Mouse (Mus musculus) heart, postnatal 0 days (tissue): Measurements from ENCODE around the gene Mrtfb.

Source experiments
- CTCF ChIP-seq: IDR thresholded peaks from 2 replicates; pipeline ENCODE4 v1.5.1; 2016; ENCODE audit warnings: antibody characterized with exemption, control low read depth, low read depth
- EP300 ChIP-seq: IDR thresholded peaks from 2 replicates; pipeline ENCODE4 v1.6.1; 2016; ENCODE audit warnings: antibody characterized with exemption, low read depth

DNA sequence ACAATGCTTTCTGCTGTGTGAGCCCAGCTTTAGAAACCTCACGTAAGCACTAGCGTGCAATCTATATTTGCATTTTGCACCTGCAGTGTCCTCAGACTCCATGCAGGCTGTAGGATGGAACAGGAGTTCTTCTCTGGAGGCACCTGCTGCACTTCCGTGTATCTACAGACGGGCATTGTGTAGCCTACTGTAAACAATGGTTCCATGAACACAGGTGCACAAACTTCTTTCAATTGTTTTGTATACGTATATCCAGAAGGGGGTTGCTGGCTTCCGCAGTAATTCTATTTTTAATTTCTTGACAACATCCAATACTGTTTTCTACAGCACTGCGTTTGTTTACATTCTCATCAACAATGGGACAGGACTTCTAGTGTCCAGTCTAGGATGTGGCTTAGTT lies 24.2 kb upstream of the Mrtfb start:
- no peak for TF ChIP-seq CTCF
- TF ChIP-seq EP300, result no peak
